Mouse (Mus musculus) urinary bladder, postnatal 25 days (tissue): Measurements from ENCODE around the gene Mef2c.

Experiments used
- DNase-seq: peaks from one replicate; pipeline ENCODE4 v3.0.0; 2022; ENCODE audit warnings: low spot score

Gene Mef2c

DNA sequence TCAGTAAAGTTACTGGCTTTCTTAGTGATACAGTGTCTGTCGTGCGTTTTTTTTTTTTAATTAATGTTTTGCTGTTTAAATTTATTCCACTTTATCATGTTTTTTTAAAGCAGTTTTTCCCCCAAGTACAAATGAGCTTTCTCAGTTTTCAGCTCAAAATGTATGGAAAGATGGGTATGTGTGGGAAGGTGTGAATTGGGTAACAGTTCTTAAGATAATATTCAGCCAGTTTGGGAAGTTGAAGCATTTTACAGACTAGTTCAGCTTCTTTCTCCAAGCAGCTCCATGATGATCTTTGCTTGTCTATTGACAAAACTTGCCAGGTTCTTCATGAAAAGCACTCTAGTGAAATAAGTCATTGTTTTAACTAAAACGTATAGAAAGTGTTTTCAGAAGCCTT lies 163.2 kb downstream of the Mef2c start:
- no peak for DNase-seq

DNA sequence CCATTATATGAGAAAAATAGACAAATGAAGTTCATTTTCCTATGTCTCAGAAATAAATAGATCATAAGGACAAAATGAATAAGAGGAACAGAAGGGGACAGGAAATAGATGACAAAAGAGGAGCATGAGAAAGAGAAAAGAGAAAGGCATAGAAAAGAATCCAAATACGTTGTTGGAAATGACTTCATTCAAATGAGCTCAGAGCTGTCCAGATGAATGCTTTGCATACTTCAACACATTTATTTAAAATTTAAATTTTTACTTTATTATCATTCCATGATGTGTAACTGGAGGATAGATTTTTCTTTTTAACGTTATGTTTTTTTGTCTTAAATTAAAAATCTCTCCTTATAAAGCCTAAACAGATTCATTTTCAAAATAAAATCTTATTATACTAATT lies 203.8 kb downstream of the Mef2c start:
- no peak for DNase-seq

DNA sequence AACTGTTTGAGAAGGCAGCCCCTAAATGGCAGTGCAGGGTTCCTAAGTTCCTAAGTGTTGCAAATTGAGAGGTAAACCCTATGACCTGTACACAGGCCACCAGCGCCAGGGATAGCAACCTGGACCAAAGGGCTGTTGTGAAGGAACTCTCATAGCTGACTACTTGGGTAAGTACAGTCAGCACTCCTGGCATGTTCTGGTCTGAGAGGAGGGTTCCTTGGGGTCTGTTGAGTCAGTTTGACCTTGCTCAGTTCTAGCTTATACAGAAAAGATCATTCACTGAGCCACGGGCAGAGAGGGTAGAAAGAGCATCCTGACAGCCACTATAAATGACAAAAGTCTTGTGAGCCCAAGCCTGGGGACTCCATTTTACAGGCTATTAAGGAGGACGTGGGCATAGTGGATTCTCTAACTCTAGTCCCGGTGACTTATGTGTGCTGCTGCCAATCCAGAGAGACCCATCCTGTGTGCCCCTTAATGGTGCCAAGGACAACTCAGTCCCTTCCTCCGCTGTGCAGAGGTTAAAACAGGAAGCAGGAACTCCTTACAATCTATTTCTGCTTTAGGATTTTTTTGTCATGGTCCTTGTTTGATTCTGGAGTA lies 209.0 kb downstream of the Mef2c start:
- no peak for DNase-seq

DNA sequence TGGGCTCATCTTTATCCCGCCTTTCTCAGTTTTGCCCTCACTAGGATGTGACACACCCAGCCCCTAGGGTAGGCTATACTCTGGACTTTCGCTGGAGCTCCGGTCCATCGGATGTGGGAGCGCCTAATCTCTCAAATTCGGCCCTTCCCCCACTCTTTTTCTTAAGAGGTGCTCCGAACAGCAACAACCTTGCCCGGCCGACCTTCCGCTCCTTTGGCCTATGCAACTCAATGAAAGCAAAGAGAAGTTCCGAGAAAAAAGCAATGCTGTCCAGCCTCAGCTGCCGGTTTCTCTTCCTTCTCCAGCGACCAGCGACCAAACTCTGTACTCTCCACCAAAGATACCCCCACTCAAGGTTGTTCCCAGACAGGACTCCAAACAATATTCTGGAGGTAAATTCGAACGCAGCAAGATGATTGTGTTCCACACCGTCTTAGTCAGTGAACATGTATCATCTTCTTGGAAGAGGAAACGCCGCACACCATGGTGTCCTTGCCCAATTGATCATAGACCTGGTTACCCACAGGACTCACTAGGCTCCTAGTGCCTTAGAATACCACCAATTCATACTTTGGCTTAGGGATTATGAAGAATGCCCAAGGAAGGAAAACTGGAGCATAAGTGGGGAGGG lies 209.9 kb downstream of the Mef2c start:
- DNase-seq: no peak

DNA sequence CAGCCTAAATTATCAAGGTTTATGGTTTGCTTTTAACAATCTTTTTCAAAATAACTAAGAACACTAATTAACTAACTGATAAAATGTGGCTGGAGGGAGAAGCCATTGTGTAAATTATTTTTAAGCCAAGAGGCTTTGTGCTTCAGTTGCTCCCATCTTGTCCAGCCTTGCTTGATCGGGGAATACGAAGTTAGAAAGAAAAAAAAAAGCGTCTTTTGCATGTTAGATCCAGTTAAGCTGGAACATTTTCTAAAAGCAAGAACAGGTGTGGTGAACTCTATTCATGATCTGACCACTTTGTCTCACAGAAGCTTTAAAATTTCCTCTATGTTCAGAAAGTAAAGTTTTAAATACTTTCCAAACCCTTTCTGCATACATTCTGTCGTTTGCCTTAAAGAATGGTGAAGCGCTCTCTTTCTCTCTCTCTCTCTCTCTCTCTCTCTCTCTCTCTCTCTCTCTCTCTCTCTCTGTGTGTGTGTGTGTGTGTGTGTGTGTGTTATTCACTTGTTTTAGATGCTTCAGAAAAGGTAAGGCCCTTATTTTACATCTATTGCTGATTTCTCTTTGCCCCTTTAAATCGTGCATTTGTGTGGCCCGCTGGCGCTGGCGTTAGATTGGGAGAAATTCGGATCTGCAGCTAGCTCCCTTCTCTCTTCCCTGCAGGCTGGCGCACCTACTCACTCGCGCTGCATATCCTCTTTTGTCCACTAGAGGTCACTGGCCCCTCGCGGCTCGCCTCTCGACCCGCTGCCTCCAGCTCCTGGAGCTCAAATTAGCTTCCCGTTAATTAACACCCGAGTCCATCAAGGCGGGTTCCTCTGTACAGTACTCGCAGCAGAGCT lies 210.9 kb downstream of the Mef2c start:
- DNase-seq: peak; percentile 71

DNA sequence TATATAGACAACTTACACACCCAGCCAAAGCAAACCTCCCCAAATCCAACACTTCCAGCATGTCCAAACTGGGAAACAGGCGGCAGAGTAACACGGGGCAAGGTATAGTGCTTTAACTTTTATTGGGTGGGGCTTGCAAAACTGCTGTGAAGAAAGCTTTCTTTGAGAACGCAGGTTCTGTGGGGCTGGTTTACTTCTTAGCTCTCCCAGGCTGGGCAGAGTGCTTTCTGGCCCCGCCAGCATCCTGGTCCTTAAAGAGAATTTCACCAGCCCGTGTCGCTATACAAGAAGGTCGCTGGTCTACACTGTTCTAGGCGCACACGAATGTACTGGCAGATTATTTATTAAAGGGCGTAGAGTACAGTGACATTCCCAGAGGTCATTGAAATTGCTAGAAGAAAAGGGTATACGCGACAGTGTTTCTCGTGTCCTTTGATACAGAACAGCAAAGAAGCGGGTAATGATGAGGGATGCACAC lies 211.5 kb downstream of the Mef2c start:
- no peak for DNase-seq

DNA sequence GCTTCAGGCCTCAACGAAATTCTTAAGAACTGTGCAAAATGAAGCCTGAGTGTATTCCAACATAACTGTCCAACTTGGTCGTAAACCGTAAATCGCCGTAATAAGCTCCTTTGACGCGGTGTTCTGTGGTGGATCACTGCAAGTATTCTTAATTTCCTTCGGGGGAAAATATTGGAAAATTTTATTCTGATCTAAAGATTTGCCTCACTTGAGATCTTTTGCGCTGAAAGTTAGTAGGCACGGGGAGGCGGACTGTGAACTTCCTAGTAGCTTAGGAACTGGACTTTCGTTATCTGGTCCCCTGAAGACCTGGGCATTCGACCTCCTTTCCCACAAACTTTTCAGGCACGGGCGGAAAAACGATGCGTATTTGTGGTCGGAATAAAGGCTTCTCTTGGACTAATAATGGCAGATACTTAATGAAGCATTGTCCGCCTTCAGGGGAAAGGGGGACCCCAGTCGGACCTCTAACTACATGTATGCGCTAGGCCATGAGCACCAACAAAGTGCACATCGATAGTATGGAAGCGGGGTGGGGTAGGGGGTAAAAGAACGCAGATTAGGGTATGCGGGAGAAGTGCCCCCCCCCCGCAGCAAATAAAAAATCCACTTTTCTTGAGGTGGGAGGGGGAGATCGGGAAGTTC lies 212.3 kb downstream of the Mef2c start:
- DNase-seq: no peak
